Mouse (Mus musculus) lung, adult 2 months (tissue): ENCODE measurements around the gene Kidins220.

Source experiments
- CTCF ChIP-seq: fragments of 200-500 bp; IDR thresholded peaks from 2 replicates; pipeline ENCODE4 v1.5.1; 2011; ENCODE audit warnings: mild to moderate bottlenecking, low read length, control low read depth; ENCODE audit not compliant: insufficient read depth
- POLR2A ChIP-seq: fragments of 200-500 bp; IDR thresholded peaks from 2 replicates; pipeline ENCODE4 v1.6.1; 2011; ENCODE audit warnings: low read depth, mild to moderate bottlenecking, control low read depth, low read length, borderline replicate concordance; ENCODE audit errors: extremely low read depth

- TF ChIP-seq POLR2A (no peak), CTCF (no peak)
Measured at GRCm38 (mm10) chr12:25098161-25098550, 123.4 kb downstream of the Kidins220 start.
